12 mouse cellular contexts compared by ENCODE assay signal in the genomic region with DNA sequence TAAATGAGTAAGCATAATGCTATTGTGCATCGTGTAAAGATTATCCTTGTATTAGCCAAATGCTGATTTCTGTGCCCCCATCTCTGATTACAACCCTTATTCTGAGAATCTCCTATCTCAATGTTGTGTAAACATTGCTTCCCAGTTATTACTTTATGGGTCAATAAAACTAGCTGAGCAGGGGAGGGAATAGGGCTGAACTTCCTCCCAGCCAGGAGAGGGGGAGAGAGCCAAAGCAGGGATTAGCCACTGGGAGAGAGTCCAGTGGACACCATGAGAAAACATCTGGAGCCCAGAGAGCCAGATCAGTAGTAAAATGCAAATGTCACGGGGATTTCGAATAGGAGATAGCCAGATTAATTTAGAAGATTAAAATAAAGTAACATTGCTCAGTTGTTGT.
"Had no signal": no experiment of that assay in that cellular context is flagged by ENCODE, and none has a peak within 500 bp of the region (broad histone marks: within the 10 kb centered on the region; RNA-seq: fewer than 3 reads in every experiment).

No protein-coding gene starts in this region.

- H3K9me3 ChIP-seq: limb, embryonic 12.5 days; neural tube, embryonic 15.5 days had no signal

- H3K4me3 ChIP-seq: limb, embryonic 12.5 days; midbrain, embryonic 13.5 days; myocyte; neural tube, embryonic 15.5 days had no signal

- H3K27me3 ChIP-seq: limb, embryonic 12.5 days; midbrain, embryonic 13.5 days; neural tube, embryonic 15.5 days had no signal

- H3K36me3 ChIP-seq: limb, embryonic 12.5 days; midbrain, embryonic 13.5 days; neural tube, embryonic 15.5 days had no signal

- H3K4me1 ChIP-seq: limb, embryonic 12.5 days; neural tube, embryonic 15.5 days had no signal

- H3K9ac ChIP-seq: limb, embryonic 12.5 days; liver, embryonic 14.5 days; midbrain, embryonic 13.5 days; neural tube, embryonic 15.5 days had no signal

- DNase-seq: kidney, adult 8-10 months; kidney, postnatal 25 days; liver; lung, adult 2 months; lung, postnatal 36 days; thymus, postnatal 36 days had no signal

- H3K27ac ChIP-seq: limb, embryonic 12.5 days; liver, embryonic 14.5 days; midbrain, embryonic 13.5 days; neural tube, embryonic 15.5 days had no signal

- H3K4me2 ChIP-seq: limb, embryonic 12.5 days; midbrain, embryonic 13.5 days; neural tube, embryonic 15.5 days had no signal

- ATAC-seq: lung, postnatal 0 days; midbrain, embryonic 13.5 days had no signal
